Mouse (Mus musculus) MEL (cell line): Measurements from ENCODE around the gene Dnajb11.

Experiments
- BHLHE40 ChIP-seq: IDR thresholded peaks from 2 replicates; pipeline ENCODE4 v1.6.1; 2012; ENCODE audit warnings: low read depth, mild to moderate bottlenecking, inconsistent platforms, low read length, improper control_type of control experiment, borderline replicate concordance
- CTCF ChIP-seq, 3 experiments: IDR thresholded peaks in 2 of 3; conservative IDR thresholded peaks in 1 of 3; 2 replicates each; pipeline ENCODE4 v1.5.1; 2011 to 2012; ENCODE audit warnings: low read length in 3 of 3, low read depth in 2 of 3, mild to moderate bottlenecking in 2 of 3, improper control_type of control experiment in 1 of 3, inconsistent platforms in 1 of 3, mixed read lengths in 1 of 3, moderate library complexity in 1 of 3; ENCODE audit not compliant: control insufficient read depth in 1 of 3, insufficient read depth in 1 of 3, poor library complexity in 1 of 3, severe bottlenecking in 1 of 3
- E2F4 ChIP-seq: IDR thresholded peaks from 2 replicates; pipeline ENCODE4 v1.6.1; 2011; ENCODE audit warnings: low read depth, low read length, improper control_type of control experiment, borderline replicate concordance
- EP300 ChIP-seq, 2 experiments: IDR thresholded peaks; 2 replicates each; pipeline ENCODE4 v1.6.1; 2011; ENCODE audit warnings: improper control_type of control experiment in 2 of 2, low read length in 2 of 2, low read depth in 1 of 2, mild to moderate bottlenecking in 1 of 2
- GATA1 ChIP-seq: IDR thresholded peaks from 2 replicates; pipeline ENCODE4 v1.6.1; 2011; ENCODE audit warnings: low read depth, low read length, improper control_type of control experiment
- HCFC1 ChIP-seq: IDR thresholded peaks from 2 replicates; pipeline ENCODE4 v1.6.1; 2012; ENCODE audit warnings: low read depth, mild to moderate bottlenecking, inconsistent platforms, low read length, improper control_type of control experiment, moderate library complexity
- JUND ChIP-seq: IDR thresholded peaks from 2 replicates; pipeline ENCODE4 v1.6.1; 2011; ENCODE audit warnings: low read depth, mild to moderate bottlenecking, improper control_type of control experiment, low read length
- POLR2A ChIP-seq, 2 experiments: IDR thresholded peaks; 2 replicates each; pipeline ENCODE4 v1.6.1; 2011 to 2012; ENCODE audit warnings: low read length in 2 of 2, mild to moderate bottlenecking in 2 of 2, control low read depth in 1 of 2, improper control_type of control experiment in 1 of 2, low read depth in 1 of 2, moderate library complexity in 1 of 2; ENCODE audit not compliant: control insufficient read depth in 1 of 2, insufficient read depth in 1 of 2, poor library complexity in 1 of 2
- SMC3 ChIP-seq: IDR thresholded peaks from 2 replicates; pipeline ENCODE4 v1.6.1; 2011; ENCODE audit warnings: low read depth, low read length, improper control_type of control experiment
- TCF12 ChIP-seq: IDR thresholded peaks from 2 replicates; pipeline ENCODE4 v1.6.1; 2014; ENCODE audit warnings: low read depth, mild to moderate bottlenecking, inconsistent platforms, low read length, improper control_type of control experiment, moderate library complexity
- ZC3H11A ChIP-seq: IDR thresholded peaks from 2 replicates; pipeline ENCODE4 v1.6.1; 2012; ENCODE audit warnings: low read depth, mild to moderate bottlenecking, inconsistent platforms, low read length, improper control_type of control experiment

GRCm38 (mm10) chr16:22873369-22873768 lies 15.7 kb downstream of the Dnajb11 start:
- no peak for TF ChIP-seq POLR2A (IDR thresholded peaks at IDR 0.05; ENCODE audit: control insufficient read depth in 1 of 2, insufficient read depth in 1 of 2, low read depth in 1 of 2, low read length in 2 of 2, poor library complexity in 1 of 2)
- no peak for TF ChIP-seq BHLHE40
- TF ChIP-seq GATA1: no peak
- no peak for TF ChIP-seq SMC3
- TF ChIP-seq TCF12: no peak
- TF ChIP-seq EP300 (IDR thresholded peaks at IDR 0.05; ENCODE audit: low read depth in 1 of 2, low read length in 2 of 2): no peak
- no peak for TF ChIP-seq E2F4
- TF ChIP-seq ZC3H11A: no peak
- no peak for TF ChIP-seq HCFC1
- no peak for TF ChIP-seq CTCF (IDR thresholded peaks at IDR 0.05 in 2 of 3, conservative IDR thresholded peaks at IDR 0.05 in 1 of 3; ENCODE audit: control insufficient read depth in 1 of 3, insufficient read depth in 1 of 3, low read depth in 2 of 3, low read length in 3 of 3, poor library complexity in 1 of 3, severe bottlenecking in 1 of 3)
- TF ChIP-seq JUND: no peak
